Mouse (Mus musculus) neutrophil, adult 5-6 weeks (primary cell): ENCODE results near the gene Gm21650. TPM values are rescaled to one million over a fixed set of nuclear protein-coding genes. Genes with fewer than 3 reads are reported as not detected.
"Not testable (repeated sequence)": the region's sequence is repeated elsewhere in the genome, so short reads cannot be mapped to it uniquely, and the experiment has no call there.

Experiments
- ATAC-seq: fragments of 151-379, 151-347 bp; 2 replicates; pipeline ENCODE4 v1.8.0; 2017; ENCODE audit warnings: mild to moderate bottlenecking, moderate TSS enrichment; ENCODE audit not compliant: insufficient number of reproducible peaks, poor library complexity, low FRiP score, severe bottlenecking; ENCODE audit errors: extremely low read depth
- total RNA-seq: library from RNA; stranded (forward); fragments of 200-1000 nt; gene quantifications from 2 replicates; pipeline ENCODE4 v1.2.3, GENCODE M21; 2017

Gene Gm21650
- not detected in 2 replicates for total RNA-seq

- not testable (repeated sequence) for ATAC-seq
Observed at GRCm38 (mm10) chrY:77692508-77692907, at the start of gene Gm21650. Gm21650 (plus strand) TSS chrY:77692808.
